Mouse (Mus musculus) midbrain, embryonic 16.5 days (tissue): ENCODE data around the gene Rbl2. TPM values are rescaled to one million over a fixed set of nuclear protein-coding genes. Genes with fewer than 3 reads are reported as not detected.

Experiments used
- ATAC-seq: fragments of 200-750 bp; cut with Nextera tagmentation; 2 replicates; pipeline ENCODE4 v1.8.0; 2017; ENCODE audit warnings: moderate TSS enrichment
- H3K27ac ChIP-seq: fragments of 300-500 bp; sonication (generic); 2 replicates; pipeline ENCODE4 v1.5.1; 2014; ENCODE audit warnings: mild to moderate bottlenecking, low read length, mixed read lengths
- H3K27me3 ChIP-seq: fragments of 300-500 bp; sonication (generic); 2 replicates; pipeline ENCODE4 v1.6.1; 2014; ENCODE audit warnings: low read depth, low read length, mixed read lengths; ENCODE audit not compliant: control insufficient read depth, insufficient read depth
- H3K36me3 ChIP-seq: fragments of 300-500 bp; sonication (generic); 2 replicates; pipeline ENCODE4 v1.6.1; 2014; ENCODE audit warnings: mild to moderate bottlenecking, low read length, moderate library complexity, mixed read lengths; ENCODE audit not compliant: control insufficient read depth, insufficient read depth
- H3K4me1 ChIP-seq: fragments of 300-500 bp; sonication (generic); 2 replicates; pipeline ENCODE4 v1.6.1; 2014; ENCODE audit warnings: mild to moderate bottlenecking, low read length, mixed read lengths; ENCODE audit not compliant: control insufficient read depth, insufficient read depth
- H3K4me2 ChIP-seq: fragments of 300-500 bp; sonication (generic); 2 replicates; pipeline ENCODE4 v1.6.1; 2014; ENCODE audit warnings: mild to moderate bottlenecking, low read length, mixed read lengths
- H3K4me3 ChIP-seq: fragments of 300-500 bp; sonication (generic); 2 replicates; pipeline ENCODE4 v1.5.1; 2014; ENCODE audit warnings: low read depth, mild to moderate bottlenecking, low read length, moderate library complexity, mixed read lengths
- H3K9ac ChIP-seq: fragments of 300-500 bp; sonication (generic); 2 replicates; pipeline ENCODE4 v1.6.1; 2014; ENCODE audit warnings: low read depth, low read length, mixed read lengths
- H3K9me3 ChIP-seq: fragments of 300-500 bp; sonication (generic); replicated peaks from 2 replicates; pipeline ENCODE4 v1.6.1; 2014; ENCODE audit warnings: mild to moderate bottlenecking, low read length, mixed read lengths; ENCODE audit not compliant: control insufficient read depth, poor library complexity, severe bottlenecking
- WGBS: fragments of 180-500 bp; shearing (Covaris S2); extraction: QIAGEN DNeasy Blood & Tissue Kit; methylation state at CpG from one replicate; pipeline ENCODE4 v1.1.7; 2014; 5-methylcytosine and 5-hydroxymethylcytosine counted together
- polyA plus RNA-seq: library from polyadenylated mRNA; unstranded; fragments of >200 nt; fragmentation: Nextera tagmentation; extraction: Ambion mirVana; gene quantifications from 2 replicates; pipeline ENCODE4 v1.2.1, GENCODE M21; 2015

Rbl2 gene
- polyA plus RNA-seq, 1 experiment from 2014 or later, result 22.5 TPM

- ATAC-seq, result no peak
Measured at GRCm38 (mm10) chr8:91117537-91117936, 47.7 kb downstream of the Rbl2 start.

GRCm38 (mm10) chr8:91118131-91118530 lies 48.3 kb downstream of the Rbl2 start:
- 75% methylated on average over 3 of the region's 3 CpGs for WGBS
- H3K36me3 ChIP-seq, result peaks cover 41% of the 10 kb centered on the region

More at GRCm38 (mm10) chr8:91117537-91117936, 47.7 kb downstream of the Rbl2 start:
- Histone ChIP-seq H3K4me1 (no peaks in the 10 kb centered on the region), H3K27me3 (no peaks in the 10 kb centered on the region), H3K36me3 (peaks cover 41% of the 10 kb centered on the region), H3K27ac (no peak overlapping the region), H3K9ac (no peak overlapping the region), H3K4me2 (no peak overlapping the region), H3K4me3 (no peak overlapping the region), H3K9me3 (no peaks in the 10 kb centered on the region)
- 96% methylated on average over 4 of the region's 4 CpGs for WGBS

GRCm38 (mm10) chr8:91124315-91124714 lies 54.5 kb downstream of the Rbl2 start:
- no peak overlapping the region for H3K9ac ChIP-seq
- no peaks in the 10 kb centered on the region for H3K9me3 ChIP-seq
- no peak overlapping the region for H3K4me2 ChIP-seq
- no peak overlapping the region for H3K27ac ChIP-seq
- H3K4me3 ChIP-seq, result no peak overlapping the region
- no peak for ATAC-seq
- H3K27me3 ChIP-seq, result no peaks in the 10 kb centered on the region
- 96% methylated on average over 5 of the region's 5 CpGs for WGBS
- no peaks in the 10 kb centered on the region for H3K4me1 ChIP-seq
- H3K36me3 ChIP-seq, result peaks cover 57% of the 10 kb centered on the region

More at GRCm38 (mm10) chr8:91118131-91118530, 48.3 kb downstream of the Rbl2 start:
- Histone ChIP-seq H3K4me1 (no peaks in the 10 kb centered on the region), H3K27ac (no peak overlapping the region), H3K9me3 (no peaks in the 10 kb centered on the region), H3K9ac (no peak overlapping the region), H3K4me3 (no peak overlapping the region), H3K4me2 (no peak overlapping the region), H3K27me3 (no peaks in the 10 kb centered on the region)
- ATAC-seq, result no peak

- no peaks in the 10 kb centered on the region for H3K27me3 ChIP-seq
- H3K4me3 ChIP-seq, result no peak overlapping the region
- H3K36me3 ChIP-seq, result peaks cover 45% of the 10 kb centered on the region
- no peaks in the 10 kb centered on the region for H3K9me3 ChIP-seq
- H3K27ac ChIP-seq, result no peak overlapping the region
- H3K4me2 ChIP-seq, result no peak overlapping the region
- 92% methylated on average over 8 of the region's 8 CpGs for WGBS
- H3K9ac ChIP-seq, result no peak overlapping the region
- H3K4me1 ChIP-seq, result peaks cover 4% of the 10 kb centered on the region
- ATAC-seq, result no peak
Measured at GRCm38 (mm10) chr8:91126786-91127185, 56.9 kb downstream of the Rbl2 start.

- peak overlapping the region; percentile 87; the same call in 1 of the 2 replicates for H3K9ac ChIP-seq
- 77% methylated on average over 4 of the region's 4 CpGs for WGBS
Measured at GRCm38 (mm10) chr8:91132731-91133130, 62.9 kb downstream of the Rbl2 start.

GRCm38 (mm10) chr8:91133441-91134069 lies 63.7 kb downstream of the Rbl2 start:
- H3K27me3 ChIP-seq, result no peaks in the 10 kb centered on the region
- ATAC-seq, result no peak; the same call in 1 of the 2 replicates
- H3K4me1 ChIP-seq, result peaks cover 17% of the 10 kb centered on the region
- peak overlapping the region; percentile 87 for H3K9ac ChIP-seq
- H3K4me2 ChIP-seq, result peak overlapping the region; percentile 77
- peak overlapping the region; percentile 82 for H3K27ac ChIP-seq
- under 1% methylated on average over 52 of the region's 58 CpGs for WGBS
- peaks cover 7% of the 10 kb centered on the region for H3K36me3 ChIP-seq
- no peaks in the 10 kb centered on the region for H3K9me3 ChIP-seq
- peak overlapping the region; percentile 87 for H3K4me3 ChIP-seq

More at GRCm38 (mm10) chr8:91132731-91133130, 62.9 kb downstream of the Rbl2 start:
- H3K27ac ChIP-seq, result no peak overlapping the region
- H3K36me3 ChIP-seq, result peaks cover 11% of the 10 kb centered on the region
- no peak for ATAC-seq
- no peaks in the 10 kb centered on the region for H3K9me3 ChIP-seq
- H3K27me3 ChIP-seq, result no peaks in the 10 kb centered on the region
- H3K4me2 ChIP-seq, result peak overlapping the region; percentile 77
- H3K4me1 ChIP-seq, result peaks cover 17% of the 10 kb centered on the region
- H3K4me3 ChIP-seq, result peak overlapping the region; percentile 87

GRCm38 (mm10) chr8:91134070-91134475 lies 64.2 kb downstream of the Rbl2 start:
- no peaks in the 10 kb centered on the region for H3K9me3 ChIP-seq
- WGBS, result under 1% methylated on average over 24 of the region's 24 CpGs
- H3K4me2 ChIP-seq, result peak overlapping the region; percentile 48
- peak; percentile 98 for ATAC-seq
- peak overlapping the region; percentile 87 for H3K9ac ChIP-seq
- peak overlapping the region; percentile 87 for H3K4me3 ChIP-seq
- no peaks in the 10 kb centered on the region for H3K27me3 ChIP-seq
- peaks cover 4% of the 10 kb centered on the region; the same call in 1 of the 2 replicates for H3K36me3 ChIP-seq
- peaks cover 17% of the 10 kb centered on the region for H3K4me1 ChIP-seq
- H3K27ac ChIP-seq, result peak overlapping the region; percentile 84

- Histone ChIP-seq H3K27ac (peak overlapping the region; percentile 84), H3K4me2 (peak overlapping the region; percentile 48), H3K9me3 (no peaks in the 10 kb centered on the region), H3K9ac (peak overlapping the region; percentile 39; the same call in 1 of the 2 replicates), H3K4me1 (peaks cover 17% of the 10 kb centered on the region), H3K4me3 (peak overlapping the region; percentile 87; the same call in 1 of the 2 replicates), H3K36me3 (no peaks in the 10 kb centered on the region; the same call in 1 of the 2 replicates), H3K27me3 (no peaks in the 10 kb centered on the region)
- WGBS, result 33% methylated on average over 12 of the region's 12 CpGs
- no peak for ATAC-seq
Measured at GRCm38 (mm10) chr8:91134659-91135058, 64.8 kb downstream of the Rbl2 start.
